Mouse (Mus musculus) spleen, adult 2 months (tissue): ENCODE data around the gene Megf11. TPM values are rescaled to one million over a fixed set of nuclear protein-coding genes. Genes with fewer than 3 reads are reported as not detected.

Experiments used
- DNase-seq, 2 experiments: peaks; one replicate each; pipeline versions ENCODE4 v3.0.0 to v3.0.0-alpha.2; 2012 to 2021; ENCODE audit warnings: low spot score in 2 of 2, low read depth in 1 of 2
- H3K27ac ChIP-seq: fragments of 200-500 bp; 2 replicates; pipeline ENCODE4 v1.5.1; 2012; ENCODE audit warnings: low read length, inconsistent platforms; ENCODE audit not compliant: insufficient read depth
- H3K27me3 ChIP-seq: fragments of 200-500 bp; 2 replicates; pipeline ENCODE4 v1.6.1; 2012; ENCODE audit warnings: mild to moderate bottlenecking, moderate library complexity, low read length, inconsistent platforms; ENCODE audit not compliant: control insufficient read depth, insufficient read depth
- H3K36me3 ChIP-seq: fragments of 200-500 bp; 2 replicates; pipeline ENCODE4 v1.6.1; 2012; ENCODE audit warnings: mild to moderate bottlenecking, low read length, inconsistent platforms; ENCODE audit not compliant: control insufficient read depth, insufficient read depth
- H3K4me1 ChIP-seq: fragments of 200-500 bp; 2 replicates; pipeline ENCODE4 v1.6.1; 2011; ENCODE audit warnings: inconsistent platforms; ENCODE audit not compliant: control insufficient read depth, insufficient read depth, insufficient read length
- H3K4me3 ChIP-seq: fragments of 200-500 bp; 2 replicates; pipeline ENCODE4 v1.5.1; 2011; ENCODE audit warnings: mild to moderate bottlenecking, inconsistent platforms; ENCODE audit not compliant: insufficient read depth, insufficient read length; ENCODE audit errors: extremely low read depth
- CTCF ChIP-seq: fragments of 200-500 bp; IDR thresholded peaks from 2 replicates; pipeline ENCODE4 v1.5.1; 2011; ENCODE audit warnings: mild to moderate bottlenecking, inconsistent platforms; ENCODE audit not compliant: insufficient read depth, insufficient read length, insufficient replicate concordance; ENCODE audit errors: extremely low read depth
- POLR2A ChIP-seq: fragments of 200-500 bp; IDR thresholded peaks from 2 replicates; pipeline ENCODE4 v1.6.1; 2011; ENCODE audit warnings: low read depth, low read length, inconsistent platforms
- WGBS: fragments of 180-500 bp; shearing (Covaris S2); methylation state at CpG from one replicate; pipeline ENCODE4 v1.1.7; 2018; 5-methylcytosine and 5-hydroxymethylcytosine counted together
- polyA plus RNA-seq: library from polyadenylated mRNA; depleted of rRNA; stranded (reverse); fragments of >200 nt; gene quantifications from 2 replicates; pipeline ENCODE4 v1.2.3, GENCODE M21; 2012

Gene Megf11
- polyA plus RNA-seq, 1 experiment = 1.0 TPM

GRCm38 (mm10) chr9:64577156-64577555, 191.7 kb downstream of the Megf11 start:
- H3K27me3 ChIP-seq = no peaks in the 10 kb centered on the region
- no peaks in the 10 kb centered on the region for H3K36me3 ChIP-seq
- H3K27ac ChIP-seq = no peak overlapping the region
- 92% methylated on average over 3 of the region's 3 CpGs for WGBS
- no peaks in the 10 kb centered on the region for H3K4me1 ChIP-seq
- TF ChIP-seq POLR2A = no peak
- TF ChIP-seq CTCF = no peak
- no peak for DNase-seq
- H3K4me3 ChIP-seq = no peak overlapping the region

GRCm38 (mm10) chr9:64578014-64578413, 192.6 kb downstream of the Megf11 start:
- no peak overlapping the region for H3K4me3 ChIP-seq
- no peak for TF ChIP-seq POLR2A
- no peak for TF ChIP-seq CTCF
- H3K36me3 ChIP-seq = no peaks in the 10 kb centered on the region
- no peaks in the 10 kb centered on the region for H3K27me3 ChIP-seq
- no peak for DNase-seq
- H3K4me1 ChIP-seq = no peaks in the 10 kb centered on the region
- H3K27ac ChIP-seq = no peak overlapping the region

- Histone ChIP-seq H3K36me3 (no peaks in the 10 kb centered on the region), H3K4me3 (no peak overlapping the region), H3K27me3 (no peaks in the 10 kb centered on the region), H3K4me1 (no peaks in the 10 kb centered on the region), H3K27ac (no peak overlapping the region)
- no peak for TF ChIP-seq POLR2A
- TF ChIP-seq CTCF = no peak
- 70% methylated on average over 1 of the region's 1 CpGs for WGBS
- DNase-seq = no peak
These were observed 193.9 kb downstream of the Megf11 start for GRCm38 (mm10) chr9:64579306-64579705.

GRCm38 (mm10) chr9:64586292-64586691, 200.9 kb downstream of the Megf11 start:
- H3K4me1 ChIP-seq = no peaks in the 10 kb centered on the region
- no peak overlapping the region for H3K4me3 ChIP-seq
- H3K27ac ChIP-seq = no peak overlapping the region
- no peaks in the 10 kb centered on the region for H3K36me3 ChIP-seq
- WGBS = 27% methylated on average over 5 of the region's 5 CpGs
- no peak for TF ChIP-seq POLR2A
- no peak for TF ChIP-seq CTCF
- DNase-seq = no peak
- no peaks in the 10 kb centered on the region for H3K27me3 ChIP-seq

GRCm38 (mm10) chr9:64587991-64588390, 202.6 kb downstream of the Megf11 start:
- no peak overlapping the region for H3K27ac ChIP-seq
- WGBS = 88% methylated on average over 7 of the region's 7 CpGs
- no peak for TF ChIP-seq CTCF
- TF ChIP-seq POLR2A = no peak

GRCm38 (mm10) chr9:64590634-64591041, 205.2 kb downstream of the Megf11 start:
- no peak for TF ChIP-seq CTCF
- TF ChIP-seq POLR2A = no peak
- whole genome bisulfite sequencing = 52% methylated on average over 5 of the region's 5 CpGs
- Histone ChIP-seq H3K27ac (0 out of 2 replicates have a peak overlapping the region, but pooled peaks have one; percentile 3), H3K36me3 (no peaks in the 10 kb centered on the region), H3K4me3 (no peak overlapping the region), H3K27me3 (no peaks in the 10 kb centered on the region), H3K4me1 (no peaks in the 10 kb centered on the region)
- DNase-seq = no peak

More at GRCm38 (mm10) chr9:64587991-64588390, 202.6 kb downstream of the Megf11 start:
- Histone ChIP-seq H3K27me3 (no peaks in the 10 kb centered on the region), H3K4me1 (no peaks in the 10 kb centered on the region), H3K4me3 (no peak overlapping the region), H3K36me3 (no peaks in the 10 kb centered on the region)
- DNase-seq = no peak

GRCm38 (mm10) chr9:64591436-64591835, 206.0 kb downstream of the Megf11 start:
- Histone ChIP-seq H3K4me1 (no peaks in the 10 kb centered on the region), H3K27me3 (no peaks in the 10 kb centered on the region), H3K27ac (no peak overlapping the region), H3K4me3 (no peak overlapping the region), H3K36me3 (no peaks in the 10 kb centered on the region)
- DNase-seq = no peak
- TF ChIP-seq POLR2A (no peak), CTCF (no peak)
- WGBS = 91% methylated on average over 1 of the region's 1 CpGs
